Mouse (Mus musculus) frontal cortex, postnatal 14 days (tissue): Measurements from ENCODE around the gene Atp6v1b1.
A peak's percentile ranks its signal among the peaks of the same experiment; 100 is the strongest.

Source experiments
- DNase-seq, 2 experiments: peaks; one replicate each; pipeline ENCODE4 v3.0.0; 2022; ENCODE audit warnings: low spot score in 2 of 2

Gene Atp6v1b1

DNA sequence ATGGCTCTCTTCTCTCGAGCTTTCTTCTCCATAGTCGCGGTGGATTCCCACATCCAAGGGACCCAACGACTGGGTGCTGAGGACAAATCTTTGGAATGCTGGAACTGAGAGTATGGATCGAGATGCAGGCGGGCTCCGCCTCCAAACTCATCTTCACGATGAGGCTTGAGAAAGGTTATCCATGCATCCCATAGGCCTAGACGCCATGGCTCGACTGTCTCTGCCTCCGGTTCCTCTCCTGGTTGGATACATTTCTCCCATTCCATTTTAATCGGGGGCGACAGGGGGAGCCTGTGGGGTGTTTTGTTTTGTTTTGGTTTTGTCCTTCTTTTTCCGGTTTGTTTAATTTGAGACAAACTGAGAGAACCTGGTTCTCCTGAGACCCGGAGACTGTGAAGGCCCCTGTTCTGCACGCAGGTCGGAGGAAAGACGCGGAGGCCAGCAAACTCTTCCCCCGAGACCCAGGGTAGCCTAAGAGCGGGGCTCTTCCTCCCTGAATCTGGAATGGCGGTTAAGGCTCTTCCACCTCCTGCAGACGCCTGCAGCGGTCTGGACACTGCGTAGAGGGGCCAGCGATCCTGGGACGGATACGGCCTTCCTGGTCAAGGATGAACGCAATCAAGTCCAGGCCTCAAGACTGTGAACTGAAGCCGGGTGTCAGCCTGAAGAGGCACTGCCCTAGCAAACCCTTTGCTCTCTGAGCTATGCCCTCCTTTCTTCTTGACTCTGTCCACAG, 27.2 kb upstream of the Atp6v1b1 start:
- no peak for DNase-seq

- DNase-seq, result no peak
Observed at GRCm38 (mm10) chr6:83717026-83717425, 25.8 kb upstream of the Atp6v1b1 start.

DNA sequence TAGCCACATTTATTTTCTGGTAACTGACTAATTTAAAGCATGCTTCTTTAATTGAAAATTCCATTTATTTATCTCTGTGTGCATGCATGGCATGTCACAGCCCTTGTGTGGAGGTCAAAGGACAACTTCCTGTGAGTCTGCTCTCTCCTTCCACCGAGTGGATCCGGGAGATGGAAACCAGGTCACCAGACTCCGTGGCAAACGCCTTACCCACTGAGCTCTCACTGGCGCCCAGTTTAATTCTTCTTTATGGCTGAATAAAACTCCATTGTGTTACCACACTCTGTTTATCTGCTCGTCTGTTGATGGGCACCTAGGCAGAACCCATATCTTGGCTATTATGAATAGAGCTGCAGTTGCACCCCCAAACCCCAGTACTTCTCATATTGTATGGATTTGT, 20.3 kb upstream of the Atp6v1b1 start:
- DNase-seq, result no peak

- no peak for DNase-seq
Observed at GRCm38 (mm10) chr6:83727178-83727577, 15.6 kb upstream of the Atp6v1b1 start.

DNA sequence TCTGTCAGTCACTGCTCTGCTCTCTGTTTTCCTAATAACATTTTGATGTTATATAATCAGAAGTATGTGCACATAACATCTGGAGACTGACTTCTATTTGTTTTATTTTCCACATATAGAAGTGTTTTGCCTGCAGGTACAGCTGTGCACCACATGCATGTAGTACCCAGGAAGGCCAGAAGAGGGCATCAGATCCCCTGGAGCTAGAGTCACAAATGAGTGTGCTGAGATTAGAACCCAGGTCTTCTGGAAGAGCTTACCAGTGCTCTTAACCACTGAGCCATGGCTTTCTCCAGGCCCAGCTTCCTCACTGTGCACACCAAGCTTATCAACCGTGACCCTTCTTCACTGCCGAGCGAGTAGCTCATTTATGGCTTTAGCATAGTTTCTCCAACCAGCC, 14.3 kb upstream of the Atp6v1b1 start:
- no peak for DNase-seq

- no peak for DNase-seq
Observed at GRCm38 (mm10) chr6:83729350-83729970, 13.3 kb upstream of the Atp6v1b1 start.

GRCm38 (mm10) chr6:83731128-83731527, 11.7 kb upstream of the Atp6v1b1 start:
- no peak for DNase-seq

DNA sequence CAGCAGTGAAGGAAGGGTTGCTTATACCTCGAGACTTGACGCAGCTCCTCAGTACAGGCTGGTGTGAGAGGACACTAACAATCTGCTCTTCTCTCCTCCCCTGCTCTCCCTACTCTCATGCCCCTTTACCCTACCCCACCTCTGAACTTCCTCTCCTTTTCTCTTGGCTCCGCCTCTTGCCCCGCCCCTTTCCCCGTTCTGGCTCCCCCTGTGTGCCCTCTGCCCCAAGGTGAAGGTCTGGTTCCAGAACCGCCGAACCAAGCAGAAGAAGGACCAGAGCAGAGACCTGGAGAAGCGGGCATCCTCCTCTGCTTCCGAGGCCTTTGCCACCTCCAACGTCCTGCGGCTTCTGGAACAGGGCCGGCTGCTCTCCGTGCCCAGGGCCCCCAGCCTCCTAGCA, 5.5 kb upstream of the Atp6v1b1 start:
- DNase-seq, result no peak

DNA sequence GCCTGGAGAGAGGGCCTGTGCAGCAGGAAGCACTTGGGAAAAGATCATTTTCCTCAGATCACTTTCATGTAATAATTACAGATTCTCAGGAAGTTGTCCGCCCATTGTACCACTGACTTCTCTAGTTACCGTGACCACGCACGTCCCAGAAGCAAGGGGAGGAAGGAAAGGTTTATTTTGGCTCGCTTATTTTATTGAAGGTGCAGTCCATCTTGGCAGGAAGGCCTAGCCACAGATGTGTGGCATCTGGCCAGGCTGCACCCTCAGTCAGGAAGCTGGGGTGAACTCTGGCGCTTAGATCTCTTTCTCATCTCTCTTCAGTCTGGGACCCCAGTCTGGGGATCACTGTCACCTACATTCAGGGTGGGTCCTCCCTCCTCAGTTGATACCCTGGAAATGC, 4.2 kb upstream of the Atp6v1b1 start:
- no peak for DNase-seq

DNA sequence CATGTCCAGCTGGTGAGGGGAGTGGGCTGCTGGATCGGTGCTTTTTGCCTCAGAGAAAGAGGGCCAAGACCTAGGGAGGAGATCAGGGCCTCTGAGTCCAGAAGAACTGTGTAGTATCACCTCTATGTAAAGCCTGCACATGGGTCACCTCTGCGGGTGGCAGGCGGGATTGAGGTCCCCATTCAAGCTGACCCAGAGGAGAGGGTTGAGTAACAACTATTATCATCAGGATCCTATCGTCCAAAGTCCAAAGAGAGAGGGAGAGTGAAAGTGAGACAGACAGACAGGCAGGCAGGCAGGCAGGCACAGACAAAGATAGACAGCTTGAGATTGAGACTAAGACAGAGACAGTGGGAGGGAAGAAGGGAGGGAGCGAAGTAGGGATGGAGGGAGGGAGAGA, 422 bp downstream of the Atp6v1b1 start:
- DNase-seq, result no peak

DNA sequence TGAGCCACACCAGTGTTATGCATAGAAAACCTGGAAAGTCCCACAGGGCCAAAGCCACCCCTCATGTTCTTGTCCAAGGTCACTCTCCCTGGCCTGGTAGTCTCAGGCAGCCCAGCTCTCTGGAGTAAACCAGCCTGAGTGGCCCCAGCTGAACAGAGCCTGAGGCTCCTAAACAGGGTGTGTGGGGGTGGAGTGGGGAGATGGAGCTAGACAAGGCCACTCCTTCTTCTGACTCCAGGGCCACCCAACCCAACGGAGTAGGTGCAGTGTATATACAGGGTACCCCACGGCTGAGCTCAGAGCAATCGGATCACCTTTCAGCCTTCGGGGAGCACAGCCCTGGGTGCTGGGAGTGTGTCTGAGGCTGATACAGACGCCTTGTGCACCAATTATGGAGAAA, 1.3 kb downstream of the Atp6v1b1 start:
- no peak for DNase-seq

DNA sequence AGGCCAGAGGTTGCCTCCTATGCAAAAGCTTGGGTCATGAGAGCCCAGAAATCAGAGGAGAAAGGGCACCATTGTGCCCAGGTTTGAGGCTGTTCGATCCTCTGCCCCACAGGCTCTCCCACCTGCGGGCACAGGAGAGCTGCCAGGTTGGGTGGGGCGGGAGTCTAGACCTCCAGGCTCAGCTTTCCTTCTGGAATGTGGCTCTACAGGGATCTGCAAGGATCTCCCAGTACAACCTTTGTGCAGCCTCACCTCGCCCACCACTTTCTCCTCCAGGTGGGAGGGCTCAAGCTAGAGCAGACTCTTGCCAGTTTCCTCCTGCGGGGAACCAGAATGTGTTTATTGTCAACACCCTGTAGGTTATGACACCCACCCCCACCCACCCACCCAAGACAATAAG, 1.8 kb downstream of the Atp6v1b1 start:
- no peak for DNase-seq

DNA sequence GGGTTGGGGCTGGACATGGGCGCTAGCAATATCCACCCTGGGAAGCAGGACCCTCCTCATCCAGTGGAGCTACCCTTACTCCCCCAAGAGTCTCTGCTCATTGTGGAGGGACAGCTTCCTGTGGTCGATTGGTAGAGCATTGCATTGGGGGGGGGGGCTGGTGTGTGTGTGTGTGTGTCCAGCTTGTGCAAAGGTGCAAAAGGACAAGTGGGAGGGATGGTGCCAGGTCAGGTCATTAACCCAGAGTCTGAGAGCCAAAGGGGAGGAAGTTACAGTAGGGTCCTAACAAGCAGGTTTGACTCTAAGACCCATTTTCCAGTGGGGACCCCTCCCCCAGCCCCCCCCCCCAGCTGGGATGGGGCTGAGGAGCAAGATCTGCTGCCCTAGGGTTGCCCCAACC, 2.7 kb downstream of the Atp6v1b1 start:
- DNase-seq, result no peak

DNA sequence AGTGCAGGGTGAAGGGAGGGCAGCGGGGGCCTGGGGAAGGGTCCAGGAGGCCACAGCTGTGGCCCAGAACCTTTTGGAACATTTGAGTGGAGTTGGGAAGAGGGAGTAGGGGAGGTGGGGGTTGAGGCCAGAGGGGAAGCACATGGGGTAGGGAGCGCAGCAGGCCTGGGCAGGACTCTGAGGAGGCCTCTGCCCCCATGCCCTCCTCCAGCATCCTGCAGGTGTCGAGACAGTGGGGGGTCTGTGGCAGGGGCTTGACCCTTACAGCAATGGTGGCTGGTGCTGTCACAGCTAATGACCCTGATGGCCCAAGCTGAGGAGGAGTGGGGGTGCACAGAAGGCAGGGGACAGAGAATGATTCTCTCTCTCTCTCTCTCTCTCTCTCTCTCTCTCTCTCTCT, 6.5 kb downstream of the Atp6v1b1 start:
- DNase-seq, result no peak

GRCm38 (mm10) chr6:83750171-83750684, 7.4 kb downstream of the Atp6v1b1 start:
- DNase-seq, result peak in 1 of 2 experiments; percentile 38

GRCm38 (mm10) chr6:83756051-83756450, 13.3 kb downstream of the Atp6v1b1 start:
- no peak for DNase-seq

GRCm38 (mm10) chr6:83762344-83762743, 19.6 kb downstream of the Atp6v1b1 start, which contains the start of gene Ankrd53:
Gene Ankrd53, plus strand, starts transcription at chr6:83762644.
- no peak for DNase-seq

DNA sequence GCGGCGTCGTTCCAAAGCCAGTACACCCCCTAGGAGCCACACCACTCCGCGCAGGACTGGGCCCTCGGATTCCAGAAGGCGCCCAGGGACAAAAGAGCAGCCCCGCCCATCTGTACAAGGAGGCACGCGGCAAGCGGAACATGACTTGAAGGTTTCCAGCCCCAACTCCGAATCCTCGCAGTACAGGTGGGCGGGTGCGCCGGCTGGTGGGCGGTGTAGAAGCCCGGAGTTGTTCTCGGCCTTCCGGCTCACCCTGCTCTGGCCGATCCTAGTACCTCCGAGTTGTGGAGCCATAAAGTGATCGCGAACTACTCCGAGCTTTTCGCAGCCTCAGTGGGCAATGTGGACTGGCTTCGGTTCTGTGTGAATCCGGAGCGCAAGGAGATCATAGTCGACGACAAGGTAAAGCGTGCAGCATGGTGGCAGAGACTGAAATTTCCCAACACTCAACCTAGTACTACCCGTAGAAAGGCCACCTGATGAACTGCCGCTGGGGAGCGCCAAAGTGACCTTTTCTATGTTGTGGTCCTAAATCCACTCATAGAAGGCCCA, 20.2 kb downstream of the Atp6v1b1 start:
- no peak for DNase-seq

DNA sequence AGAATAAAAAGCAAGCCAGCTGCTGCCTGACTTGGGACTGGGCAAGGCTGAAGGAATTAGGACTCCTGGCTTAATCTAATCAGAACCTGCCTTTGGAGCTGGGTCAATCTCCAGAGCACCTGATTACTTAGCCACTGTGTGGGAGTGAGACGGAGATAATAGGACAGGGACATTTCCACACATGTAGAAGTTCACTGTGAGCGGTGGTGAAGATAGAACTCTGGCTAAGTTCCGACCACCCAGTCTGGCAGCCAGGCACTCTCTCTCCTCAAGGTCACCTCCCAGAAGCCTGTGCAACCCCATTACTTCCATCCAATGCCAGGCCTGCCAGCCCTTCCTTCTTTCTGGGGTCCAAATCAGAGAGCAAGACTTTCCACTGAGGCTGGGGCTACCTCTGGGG, 24.2 kb downstream of the Atp6v1b1 start:
- no peak for DNase-seq

- DNase-seq, result no peak
Observed at GRCm38 (mm10) chr6:83768485-83768884, 25.7 kb downstream of the Atp6v1b1 start.

DNA sequence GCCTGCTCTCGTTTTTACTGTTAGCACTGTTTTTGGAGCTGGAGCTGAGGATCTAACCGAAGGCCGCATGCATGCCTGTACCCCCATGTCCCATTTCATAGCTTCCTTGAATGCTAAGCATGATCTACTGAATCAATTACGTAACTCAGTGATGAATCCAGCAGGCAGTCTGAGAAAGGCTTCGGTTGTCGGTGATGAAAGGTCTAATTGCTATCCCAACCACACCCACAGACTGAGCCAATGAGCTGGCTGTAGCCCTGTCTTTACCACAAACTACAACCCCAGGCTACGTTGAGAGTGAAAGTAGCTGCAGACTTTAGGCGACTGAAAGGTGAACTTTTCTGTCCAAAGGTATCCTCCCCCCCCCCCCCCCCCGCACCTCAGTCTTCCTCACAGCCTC, 31.3 kb downstream of the Atp6v1b1 start:
- DNase-seq, result no peak

DNA sequence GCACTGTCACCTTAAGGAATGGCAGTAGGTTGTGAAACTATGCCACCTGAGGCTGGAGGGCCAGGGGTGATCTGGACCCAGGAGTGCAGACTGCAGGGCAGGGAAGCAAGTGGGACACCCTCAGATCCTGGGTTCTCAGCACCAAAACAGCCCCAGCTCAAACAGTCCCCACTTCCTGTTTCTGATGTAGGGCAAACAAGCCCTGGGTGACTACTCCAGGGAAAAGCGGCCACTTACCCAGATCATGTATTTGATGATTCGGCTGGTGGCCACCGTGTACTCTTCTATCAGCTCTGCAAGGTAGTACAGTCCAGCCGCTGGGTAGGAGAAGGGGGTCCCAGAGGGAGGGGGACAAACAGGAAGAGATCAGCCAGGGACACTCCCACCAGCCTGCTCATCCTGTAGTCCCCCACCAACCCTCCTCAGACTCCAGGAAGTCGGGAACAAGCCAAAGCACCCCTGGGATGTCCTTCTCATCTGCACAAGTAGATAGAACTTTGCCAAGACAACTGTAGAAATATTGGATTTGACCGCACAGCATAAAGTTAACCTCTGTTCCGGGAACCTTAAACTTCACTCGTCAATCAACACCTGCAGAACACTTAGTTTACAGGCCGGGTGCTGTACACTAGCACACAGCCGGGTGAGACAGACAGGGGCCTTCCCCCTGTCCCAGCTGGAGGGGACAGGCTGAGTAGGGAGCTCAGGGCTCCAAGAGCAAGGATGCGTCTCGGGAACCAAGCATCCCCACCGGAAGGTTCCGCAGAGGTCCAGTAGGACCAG, 32.2 kb downstream of the Atp6v1b1 start:
- peak in 1 of 2 experiments; percentile 14 for DNase-seq
